Mouse (Mus musculus) testis, adult 2 months (tissue): ENCODE data around the gene Fcmr.

ENCODE experiments used
- CTCF ChIP-seq: fragments of 200-500 bp; IDR thresholded peaks from 2 replicates; pipeline ENCODE4 v1.5.1; 2012; ENCODE audit warnings: low read depth, mild to moderate bottlenecking, inconsistent platforms, low read length, moderate library complexity; ENCODE audit not compliant: control insufficient read depth, insufficient read depth, insufficient replicate concordance
- POLR2A ChIP-seq: fragments of 200-500 bp; IDR thresholded peaks from 2 replicates; pipeline ENCODE4 v1.6.1; 2012; ENCODE audit warnings: low read depth, mild to moderate bottlenecking, inconsistent platforms, low read length, moderate library complexity; ENCODE audit not compliant: control insufficient read depth

DNA sequence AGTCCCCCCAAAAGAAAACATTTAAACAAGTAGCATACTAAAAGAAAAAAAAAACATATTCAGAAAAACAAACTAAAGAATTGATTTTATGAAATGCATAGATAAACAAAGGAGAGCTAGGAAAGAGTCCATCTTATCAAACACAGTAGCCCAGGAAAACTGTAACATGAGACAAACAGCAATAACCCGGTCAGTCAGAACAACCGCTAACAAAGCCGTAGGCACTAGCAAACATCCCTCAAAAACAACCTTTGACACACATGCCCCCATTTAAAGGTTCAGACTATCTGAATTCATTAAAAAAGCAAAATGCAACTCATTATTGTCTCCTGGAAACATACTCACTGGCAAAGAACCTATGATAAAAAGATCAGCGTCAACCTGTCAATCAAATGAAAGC is 8.0 kb upstream of the Fcmr start:
- TF ChIP-seq POLR2A (no peak), CTCF (no peak)
